Mouse (Mus musculus) adrenal gland, postnatal 25 days (tissue): ENCODE data around the gene Fzr1. TPM values are rescaled to one million over a fixed set of nuclear protein-coding genes. Genes with fewer than 3 reads are reported as not detected.
A peak's percentile ranks its signal among the peaks of the same experiment; 100 is the strongest.

Experiments
- DNase-seq: peaks from one replicate; pipeline ENCODE4 v3.0.0; 2021; ENCODE audit warnings: mixed read lengths
- total RNA-seq: library from RNA; stranded (reverse); gene quantifications from 2 replicates; pipeline ENCODE4 v1.2.3, GENCODE M21; 2021

The Fzr1 gene
- total RNA-seq, 1 experiment from 2014 or later: 51.6 TPM

DNA sequence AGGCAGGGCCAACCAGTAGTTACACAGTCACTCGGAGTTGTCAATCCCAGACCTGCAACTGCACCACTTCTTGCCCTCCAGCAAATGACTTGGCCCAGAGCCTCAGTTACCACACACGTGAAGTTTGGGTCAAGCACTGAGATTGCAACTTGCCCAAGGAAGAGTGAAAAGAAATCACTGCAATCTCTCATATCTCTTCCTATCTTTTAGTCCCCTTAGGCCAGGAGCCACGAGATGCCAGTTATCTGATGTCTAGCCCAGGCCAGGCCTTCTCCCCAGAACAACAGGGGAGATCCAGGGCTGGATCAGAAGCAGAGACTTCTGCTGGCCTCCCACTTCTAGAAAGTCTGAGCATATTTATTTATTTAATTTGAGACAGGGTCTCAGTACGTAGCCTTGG is 22.8 kb downstream of the Fzr1 start:
- no peak for DNase-seq

DNA sequence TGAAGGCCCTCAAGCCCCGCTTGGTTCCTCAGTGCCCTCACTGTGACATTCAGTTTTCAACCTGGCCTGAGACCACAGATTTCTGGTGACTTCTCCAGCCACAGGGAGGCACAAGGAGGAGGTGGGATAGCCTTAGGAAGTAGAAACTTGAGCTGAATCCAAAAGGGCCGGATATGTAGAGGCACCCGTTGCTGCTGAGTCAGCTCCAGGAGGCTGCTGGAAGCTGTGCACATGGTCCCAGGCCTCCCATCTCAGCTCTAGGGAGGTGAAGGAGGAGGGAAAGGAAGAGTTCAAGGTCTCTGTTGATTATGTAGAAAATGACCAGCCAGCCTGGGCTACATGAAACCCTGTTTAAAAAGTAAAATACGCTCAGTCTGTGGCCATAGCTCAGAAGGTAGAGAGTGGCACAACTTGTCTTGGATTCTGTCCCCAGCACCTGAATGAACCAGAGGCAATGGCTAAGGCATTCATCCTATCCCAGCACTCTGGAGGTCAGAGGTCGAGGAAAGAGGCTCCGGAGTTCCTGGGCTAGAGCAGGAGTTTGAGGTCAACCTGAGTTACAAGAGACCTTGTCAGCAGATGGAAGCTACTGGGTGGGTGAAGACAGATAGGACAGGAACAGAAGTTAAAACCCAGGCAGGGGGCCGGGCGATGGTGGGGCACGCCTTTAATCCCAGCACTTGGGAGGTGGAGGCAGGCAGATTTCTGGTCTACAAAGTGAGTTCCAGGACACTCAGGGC is 23.4 kb downstream of the Fzr1 start:
- DNase-seq: no peak

DNA sequence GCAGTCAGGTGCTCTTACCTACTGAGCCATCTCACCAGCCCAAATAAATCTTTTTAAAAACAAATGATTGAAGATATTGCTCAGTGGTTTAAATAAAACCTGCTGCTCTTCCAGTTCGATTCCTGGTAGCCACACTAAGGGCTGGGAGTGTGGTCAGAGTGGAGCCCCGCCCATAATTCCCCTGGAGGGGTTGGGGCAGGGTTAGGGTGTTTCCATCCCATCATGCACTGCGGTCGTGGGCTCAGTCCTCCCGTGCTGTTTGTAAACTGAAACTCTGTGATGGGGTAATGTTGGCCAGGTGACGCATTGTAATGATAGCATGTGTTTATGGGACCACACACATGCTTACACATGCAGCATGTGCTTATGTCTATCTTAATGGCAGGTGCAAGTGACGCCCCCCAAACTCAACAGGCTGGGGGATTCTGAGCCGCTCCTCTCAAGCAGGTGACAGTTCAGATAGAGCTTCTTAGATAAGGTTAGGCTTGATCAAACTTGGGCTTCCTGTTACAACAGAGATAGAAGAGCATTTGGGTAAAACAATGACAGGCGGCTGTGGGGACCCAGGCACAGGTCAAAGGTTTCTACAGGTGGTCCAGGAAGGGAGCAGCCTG is 26.5 kb downstream of the Fzr1 start:
- no peak for DNase-seq

DNA sequence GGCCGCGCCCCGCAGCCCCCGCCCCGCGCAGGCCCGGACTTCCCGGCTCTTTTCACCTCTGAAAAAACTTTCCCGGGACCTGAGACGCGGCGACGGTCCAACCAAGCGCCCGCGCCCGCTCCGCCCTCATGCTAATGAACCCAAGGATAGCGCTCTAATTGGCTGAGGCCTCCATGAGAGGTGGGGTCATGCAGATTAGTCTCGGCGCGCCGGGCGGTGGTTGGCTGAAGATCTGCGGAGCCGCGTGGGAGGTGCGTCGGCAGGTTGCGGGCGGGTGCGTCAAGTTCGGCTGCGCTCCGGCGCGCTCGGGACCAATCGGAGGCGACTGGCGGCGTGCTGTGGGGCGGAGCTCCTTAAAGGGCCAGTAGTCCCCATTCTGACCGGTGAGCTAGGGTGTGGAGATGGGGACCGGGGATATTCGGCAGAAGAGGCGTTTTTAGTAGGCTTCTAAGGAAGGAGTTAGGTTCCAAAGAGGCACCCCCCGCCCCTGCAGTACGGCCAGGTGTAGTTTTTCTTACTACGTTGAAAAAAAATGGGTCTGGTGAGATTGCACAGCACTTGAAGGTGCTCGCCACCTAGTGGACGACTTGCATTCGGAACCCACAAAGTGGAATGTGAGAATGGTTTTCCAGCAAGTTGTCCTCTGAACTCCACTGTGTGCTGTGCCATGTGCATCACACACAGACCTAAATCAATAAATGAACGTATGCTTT is 27.8 kb downstream of the Fzr1 start, which contains the start of gene Hmg20b:
Gene Hmg20b (minus strand): TSS at position 130 of the 713 bp plus-strand sequence.
- DNase-seq: peak; percentile 99

DNA sequence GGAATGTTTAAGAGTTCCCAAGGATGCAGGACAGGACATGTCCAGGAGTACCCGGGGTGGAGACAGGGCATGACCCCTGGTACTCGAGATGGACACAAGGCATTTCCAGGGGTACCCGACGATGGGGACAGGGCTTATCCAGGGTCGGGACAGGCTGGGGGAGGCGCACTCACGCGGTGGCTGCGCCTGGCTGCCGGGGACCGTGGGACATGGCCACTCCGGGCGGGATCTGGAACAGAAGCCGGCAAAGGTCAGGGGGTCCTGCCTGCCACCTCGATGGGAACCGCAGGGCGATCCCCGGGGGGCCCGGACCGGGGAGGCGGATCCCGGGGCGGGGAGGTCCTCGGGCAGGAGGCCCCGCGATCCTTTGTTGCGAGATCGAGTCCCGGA is 28.4 kb downstream of the Fzr1 start:
- no peak for DNase-seq

DNA sequence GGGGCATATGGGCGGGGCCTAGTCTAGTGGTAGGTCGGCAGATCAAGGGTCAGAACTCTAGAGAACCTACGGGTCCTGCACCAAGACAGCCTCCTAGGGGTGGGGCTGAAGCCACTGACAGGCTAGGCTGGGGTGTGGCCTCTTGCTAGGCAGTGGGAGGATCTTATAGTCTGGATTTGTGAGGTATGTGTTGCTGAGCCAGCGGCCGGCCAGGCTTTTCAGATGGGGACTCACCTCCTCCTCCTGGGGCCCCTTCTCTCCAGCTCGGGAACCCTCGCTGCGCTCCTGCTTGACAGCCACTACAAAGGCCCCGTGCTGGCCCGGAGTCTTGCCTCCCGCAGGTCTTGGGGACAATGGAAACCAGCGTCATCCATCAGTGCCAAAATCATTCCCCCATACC is 29.2 kb downstream of the Fzr1 start:
- peak; percentile 47 for DNase-seq

DNA sequence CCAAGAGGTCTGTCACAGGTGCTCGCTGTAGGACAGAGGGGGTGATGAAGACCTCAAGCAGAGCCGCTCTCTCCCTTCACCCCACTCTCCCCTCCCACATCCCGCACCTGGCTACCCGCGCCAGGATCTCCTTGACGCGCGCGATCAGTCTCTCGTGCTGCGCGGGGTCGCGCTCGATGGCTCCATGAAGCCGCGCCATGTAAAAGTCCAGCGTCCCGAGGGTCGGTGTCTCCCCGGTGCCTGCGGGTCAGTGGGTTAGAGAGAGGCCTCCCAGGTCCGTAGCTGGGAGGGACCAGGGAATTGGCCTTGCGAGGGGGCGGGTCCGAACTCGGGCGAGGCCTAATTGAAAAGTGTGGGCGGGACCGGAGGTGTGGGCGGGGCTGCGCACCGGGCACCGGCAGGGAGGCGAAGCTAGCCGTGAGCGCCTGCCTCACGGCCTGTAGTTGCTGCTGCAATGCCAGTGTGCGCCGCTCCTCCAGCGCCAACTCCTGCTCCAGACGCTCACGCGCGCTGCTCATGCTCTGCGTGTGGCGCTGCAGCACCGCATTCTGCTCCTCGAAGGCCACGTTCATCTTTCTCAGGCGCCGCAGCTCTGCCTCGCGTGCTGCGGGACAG is 31.8 kb downstream of the Fzr1 start:
- peak; percentile 89 for DNase-seq

DNA sequence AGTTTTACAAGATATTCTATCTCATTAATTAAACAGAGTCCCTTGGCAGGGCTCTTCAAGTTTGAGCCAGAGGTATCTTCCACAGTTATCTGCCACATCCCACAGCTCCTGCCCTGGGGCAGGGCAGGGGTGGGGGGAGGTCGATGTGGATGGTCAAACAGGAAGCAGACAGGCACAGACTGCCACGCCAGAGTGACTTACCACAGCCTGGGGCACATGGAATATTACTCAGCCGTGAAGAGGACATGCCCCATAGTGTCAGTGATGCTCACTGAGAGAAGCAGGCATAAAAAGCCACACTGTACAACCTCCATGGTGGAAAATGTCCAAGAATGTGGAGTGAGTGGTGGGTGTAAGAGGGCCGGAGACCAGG is 33.2 kb downstream of the Fzr1 start:
- no peak for DNase-seq

- peak; percentile 56 for DNase-seq
Observed at GRCm38 (mm10) chr10:81344421-81345161, 33.7 kb downstream of the Fzr1 start.

- DNase-seq: peak; percentile 50
Observed at GRCm38 (mm10) chr10:81342686-81343505, 35.4 kb downstream of the Fzr1 start, which contains the start of gene Gipc3. TSS of gene Gipc3 (minus strand) at chr10:81343266.

- DNase-seq: peak; percentile 83
Observed at GRCm38 (mm10) chr10:81341333-81341949, 36.9 kb downstream of the Fzr1 start.

DNA sequence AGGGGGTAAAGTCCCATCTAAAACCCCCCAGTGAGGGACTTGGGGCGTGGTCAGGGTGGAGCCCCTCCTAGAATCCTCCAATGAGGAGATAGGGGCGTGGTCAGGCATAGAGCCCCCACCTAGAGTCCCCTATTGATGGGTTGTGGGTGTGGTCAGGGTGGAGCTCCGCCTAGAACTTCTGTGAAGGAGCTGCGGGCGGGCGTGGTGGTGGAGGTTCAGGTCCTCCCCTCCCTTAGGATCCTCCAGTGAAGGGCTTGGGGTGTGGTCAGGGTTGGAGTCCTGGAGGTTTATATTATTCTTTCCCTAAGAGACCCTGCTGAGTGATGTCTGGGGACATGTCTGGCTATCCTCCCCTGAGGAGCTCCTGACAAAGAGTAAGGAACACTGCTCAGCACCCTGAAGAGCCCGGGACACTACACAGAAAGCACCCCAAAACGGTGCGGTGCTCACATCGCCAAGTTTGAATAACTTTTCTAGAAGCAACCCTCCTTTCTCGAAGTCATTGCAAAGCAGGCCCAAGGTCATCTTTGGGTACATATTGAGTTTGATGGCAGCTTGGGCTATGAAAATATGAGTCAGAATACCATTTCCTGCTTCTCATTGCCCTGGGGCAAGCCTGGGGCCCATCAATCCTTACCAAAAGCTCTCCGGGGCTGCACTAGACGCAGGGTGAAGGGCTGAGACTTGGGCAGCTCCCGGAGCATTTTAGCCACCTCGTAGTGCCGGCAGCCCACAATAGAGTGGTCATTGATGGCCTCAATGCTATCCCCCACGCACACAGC is 37.6 kb downstream of the Fzr1 start:
- DNase-seq: no peak

GRCm38 (mm10) chr10:81336558-81336957 is 41.8 kb downstream of the Fzr1 start:
- no peak for DNase-seq

DNA sequence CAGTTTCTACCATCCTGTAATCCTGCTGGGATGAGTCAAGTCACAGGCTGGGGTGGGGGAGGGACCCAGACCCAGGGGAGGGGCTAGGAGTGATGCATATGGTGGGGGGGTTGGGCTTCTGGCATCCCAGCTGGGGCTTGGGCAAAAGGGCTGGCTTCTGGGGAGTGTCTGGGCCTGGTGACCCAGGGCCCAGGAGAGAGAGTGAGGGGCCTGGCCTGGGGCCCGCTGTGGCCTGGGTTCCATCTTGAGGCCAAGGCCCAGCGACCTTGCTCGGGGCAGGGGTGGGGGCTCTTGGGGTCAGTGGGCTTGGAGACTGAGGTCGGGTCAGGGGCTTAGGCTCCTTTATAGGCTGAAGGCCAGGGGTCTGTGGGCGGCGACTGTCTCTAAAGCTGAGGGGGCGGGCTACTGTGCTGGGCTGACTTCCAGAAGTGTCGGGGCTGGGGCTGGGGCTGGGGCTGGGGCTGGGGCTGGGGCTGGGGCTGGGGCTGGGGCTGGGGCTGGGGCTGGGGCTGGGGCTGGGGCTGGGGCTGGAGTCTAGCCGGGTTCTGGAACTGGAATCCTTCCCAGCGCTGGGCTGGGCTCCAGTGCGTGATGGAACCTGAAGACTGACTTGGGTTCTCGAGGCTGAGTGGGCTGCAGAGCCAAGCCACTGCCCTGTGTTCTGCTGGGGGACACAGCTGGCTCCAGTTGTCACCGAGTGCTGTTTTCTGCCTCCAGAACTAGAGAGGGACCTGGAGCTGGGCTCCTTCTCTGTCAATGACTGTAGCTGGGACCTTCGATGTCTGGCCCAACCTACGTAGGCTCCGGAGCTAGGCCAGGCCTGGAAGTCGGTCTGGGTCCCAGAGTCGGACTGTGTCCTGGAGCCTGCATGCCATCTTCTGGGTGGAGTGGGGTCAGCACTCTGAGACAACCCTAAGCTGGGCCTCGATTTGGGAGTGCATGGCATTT is 42.6 kb downstream of the Fzr1 start:
- no peak for DNase-seq

GRCm38 (mm10) chr10:81334324-81334723 is 44.0 kb downstream of the Fzr1 start:
- no peak for DNase-seq

DNA sequence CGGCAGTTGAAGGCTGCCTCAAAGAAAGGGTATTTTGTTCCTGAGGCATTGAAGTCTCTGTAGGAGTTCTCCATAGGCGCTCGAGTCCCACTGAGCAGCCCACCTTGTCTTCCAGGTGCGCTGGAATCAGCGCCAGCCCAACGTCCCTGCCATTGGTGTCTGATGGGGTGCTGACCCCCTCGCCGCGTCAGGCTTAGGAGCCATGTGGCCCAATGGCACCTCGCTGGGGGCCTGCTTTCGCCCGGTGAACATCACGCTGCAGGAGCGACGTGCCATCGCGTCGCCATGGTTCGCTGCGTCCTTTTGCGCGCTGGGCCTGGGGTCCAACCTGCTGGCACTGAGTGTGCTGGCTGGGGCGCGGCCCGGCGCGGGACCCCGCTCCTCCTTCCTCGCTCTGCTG is 46.0 kb downstream of the Fzr1 start:
- DNase-seq: no peak

DNA sequence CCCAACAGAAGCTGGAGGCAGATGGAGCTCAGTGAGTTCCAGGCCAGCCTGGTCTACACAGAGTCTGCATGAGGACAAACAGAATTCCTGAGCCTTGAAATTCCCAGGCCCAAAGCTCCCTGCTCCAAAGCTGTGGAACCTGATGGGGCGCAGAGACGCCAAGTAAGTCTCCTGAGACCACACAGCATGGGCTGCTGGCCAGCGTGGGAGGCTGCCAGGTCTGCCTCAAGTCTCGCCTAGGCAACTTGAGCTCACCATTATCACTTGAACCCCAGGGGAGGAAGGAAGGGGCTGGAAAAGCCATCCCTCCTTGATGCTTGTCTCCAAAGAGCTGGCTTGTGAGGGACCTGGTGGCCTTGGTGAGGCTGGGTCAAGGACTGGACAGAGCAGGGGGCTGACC is 48.3 kb downstream of the Fzr1 start:
- no peak for DNase-seq

- DNase-seq: no peak
Observed at GRCm38 (mm10) chr10:81329194-81329975, 48.9 kb downstream of the Fzr1 start.
